Mouse (Mus musculus) frontal cortex, adult (tissue): Measurements from ENCODE around the gene Siglech.
"Not testable (repeated sequence)": the region's sequence is repeated elsewhere in the genome, so short reads cannot be mapped to it uniquely, and the experiment has no call there.

Experiments
- ATAC-seq: cut with Nextera tagmentation; 2 replicates; pipeline ENCODE4 v1.9.2; 2017; ENCODE audit warnings: mild to moderate bottlenecking, moderate library complexity, mixed read lengths; ENCODE audit not compliant: low TSS enrichment

The Siglech gene

DNA sequence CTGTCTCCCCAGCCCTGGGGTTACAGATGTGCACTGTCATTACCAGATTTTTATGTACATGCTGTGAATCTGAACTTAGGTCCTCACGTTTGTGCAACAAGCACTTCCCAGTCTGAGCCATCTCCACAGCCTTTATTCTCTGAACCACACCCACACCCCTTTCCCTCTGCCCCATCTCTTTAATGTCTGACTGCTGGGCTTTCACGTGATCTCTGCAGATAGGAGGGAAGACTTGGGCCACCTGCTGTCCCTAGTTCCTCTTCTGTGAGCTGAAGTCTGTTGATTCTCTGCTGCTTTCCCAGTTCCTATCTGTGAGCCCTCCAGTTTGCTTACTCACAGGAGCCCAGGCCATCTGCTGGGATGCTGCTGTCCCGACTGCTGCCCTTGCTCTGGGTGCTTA is at the start of gene Siglech:
TSS of gene Siglech (plus strand) at position 253 of the 400 bp plus-strand sequence.
- no peak for ATAC-seq

DNA sequence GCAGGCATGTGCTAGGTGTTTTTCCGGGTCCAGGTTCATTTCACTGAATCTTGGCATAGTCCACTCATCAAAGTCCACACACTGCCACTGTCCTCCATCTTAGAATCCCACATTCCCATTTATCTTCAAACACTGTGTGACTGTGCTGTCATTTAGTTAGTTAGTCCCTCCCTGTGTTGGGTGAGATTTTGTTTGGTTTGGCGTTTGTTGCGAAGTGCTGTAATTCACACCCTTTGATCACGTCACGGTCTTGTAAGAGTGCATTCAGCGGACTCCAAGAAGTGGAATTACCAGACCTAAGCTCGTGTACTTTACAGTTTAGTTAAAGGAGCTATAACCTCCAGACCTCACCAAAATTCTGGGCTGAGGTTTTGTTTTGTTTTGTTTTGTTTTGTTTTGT is 45.3 kb upstream of the Siglech start:
- ATAC-seq, result no peak

DNA sequence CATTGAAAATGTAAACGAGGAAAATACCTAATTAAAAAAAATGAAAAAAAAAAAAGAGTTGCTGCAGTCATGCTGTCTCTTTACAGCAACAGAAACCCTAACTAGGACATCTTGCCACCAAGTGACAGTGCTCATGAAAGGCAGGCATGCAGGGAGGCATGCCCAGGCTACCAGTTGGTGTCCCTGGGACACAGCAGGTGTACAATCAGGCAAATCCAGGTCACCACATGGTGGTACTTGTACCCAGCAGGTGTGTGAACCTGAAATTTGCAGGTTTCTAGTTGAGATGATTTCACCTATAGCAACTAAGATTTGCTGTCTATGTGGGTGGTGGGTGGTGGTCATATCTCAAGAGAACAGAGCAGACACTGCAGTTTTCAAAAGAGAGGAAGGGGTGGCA is 39.1 kb upstream of the Siglech start:
- ATAC-seq, result no peak

DNA sequence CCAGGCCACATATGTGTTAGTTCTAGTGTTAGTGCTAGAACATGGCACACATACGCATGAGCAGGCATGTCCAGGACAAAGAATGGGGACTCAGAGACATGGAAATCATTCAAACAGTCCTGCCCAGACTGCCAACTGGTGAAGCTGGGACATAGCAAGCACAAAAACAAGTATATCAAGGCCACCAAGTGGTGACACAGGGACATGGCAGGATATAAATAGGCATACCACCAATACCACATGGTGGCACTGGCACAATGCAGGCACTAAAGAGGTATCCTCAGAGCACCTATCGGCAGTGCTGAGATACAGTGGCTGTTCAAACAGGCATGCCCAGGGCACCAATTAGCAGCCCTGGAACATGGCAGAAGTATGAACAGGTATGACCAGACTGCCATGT is 33.5 kb upstream of the Siglech start:
- ATAC-seq, result no peak

DNA sequence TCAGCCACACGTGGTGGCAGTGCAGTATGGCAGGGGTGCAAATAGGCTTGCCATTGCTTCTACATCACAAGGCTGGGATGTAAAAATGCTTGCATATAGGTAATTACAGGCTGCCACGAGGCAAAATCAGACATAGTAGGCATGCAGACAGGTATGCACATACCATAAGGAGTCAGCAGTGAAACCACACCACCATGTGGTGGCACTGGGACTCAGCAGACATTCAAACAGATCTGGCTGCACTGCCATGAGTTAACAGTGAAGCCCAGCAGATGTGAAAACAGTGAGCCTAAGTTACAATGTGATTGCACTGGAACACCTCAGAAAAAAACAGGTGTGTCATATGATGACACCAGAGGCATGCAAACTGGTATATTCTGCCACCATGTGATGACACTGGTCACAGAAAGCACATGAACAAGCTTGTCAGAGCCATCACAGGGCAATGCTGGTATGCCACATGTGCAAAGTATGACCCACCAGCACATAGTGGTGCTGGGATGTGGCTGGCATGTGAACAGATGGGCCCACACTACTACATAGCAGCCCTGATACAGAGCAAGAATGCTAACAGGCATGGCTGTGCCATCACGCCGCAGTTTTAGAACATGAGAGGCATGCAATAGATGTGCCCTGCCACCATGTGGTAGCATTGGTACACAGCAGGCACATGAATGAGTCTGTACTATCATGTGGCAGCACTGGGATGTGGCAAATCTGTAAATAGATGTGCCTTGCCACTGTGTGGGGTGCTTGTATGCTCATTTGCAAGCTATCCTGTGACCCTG is 30.7 kb upstream of the Siglech start:
- peak; percentile 95 for ATAC-seq

DNA sequence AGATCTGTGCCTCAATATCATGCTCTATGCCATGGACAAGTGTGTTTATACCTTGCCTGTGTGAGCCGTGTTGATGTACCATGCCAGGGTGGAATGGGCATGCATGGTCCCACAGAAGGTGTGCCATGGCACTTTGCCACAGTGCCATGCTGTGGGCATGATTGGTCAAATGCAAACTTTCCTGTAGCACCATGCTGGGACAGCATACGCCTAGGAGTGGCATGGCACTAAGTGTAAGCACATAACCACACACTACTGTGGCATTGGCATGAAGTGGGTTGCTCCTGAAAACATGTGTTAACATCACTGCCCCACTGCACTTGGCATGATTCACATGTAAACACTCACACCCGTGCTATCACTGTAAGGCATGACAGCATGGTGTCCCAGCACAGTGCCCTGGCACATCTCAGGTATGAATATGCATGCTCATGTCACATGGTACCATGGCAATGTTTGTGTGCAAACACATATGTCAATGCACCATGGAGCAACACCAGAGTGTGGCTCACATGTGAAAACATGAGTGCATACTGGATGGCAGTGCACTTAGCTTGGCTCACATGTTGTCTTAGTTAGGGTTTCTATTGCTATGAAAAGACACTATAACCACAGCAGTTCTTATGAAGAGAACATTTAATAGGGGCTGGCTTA is 24.2 kb upstream of the Siglech start:
- no peak for ATAC-seq

DNA sequence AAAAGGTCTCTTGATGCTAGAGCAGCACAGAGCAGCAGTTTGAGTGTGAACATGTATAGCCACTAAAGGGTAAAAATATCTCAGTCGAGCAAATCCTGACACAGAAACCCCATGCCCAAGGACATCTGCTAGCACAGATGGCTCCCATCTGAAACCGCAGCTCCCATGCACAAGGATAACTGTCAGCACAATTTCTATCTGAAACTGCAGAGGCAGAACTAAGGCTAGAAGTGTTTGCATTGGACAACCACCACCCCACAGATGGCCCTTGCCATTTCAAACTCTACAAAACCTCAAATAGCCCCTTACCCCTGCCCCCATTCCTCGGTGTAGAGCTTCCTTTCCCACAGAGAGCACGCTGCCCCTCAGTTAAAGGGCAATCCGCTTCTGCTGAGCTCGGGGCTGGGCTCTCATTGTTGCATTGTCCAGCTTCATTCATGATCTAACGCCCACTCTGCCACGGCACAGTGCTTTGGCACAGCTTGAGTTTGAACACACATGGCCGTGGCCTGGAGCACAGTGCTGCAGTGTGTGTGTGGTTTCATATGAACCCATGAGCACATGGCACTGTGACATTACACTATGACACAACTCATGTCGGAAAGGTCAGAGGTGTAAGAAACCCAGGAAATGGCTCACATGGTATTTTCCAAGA is 23.3 kb upstream of the Siglech start:
- ATAC-seq, result peak; percentile 97

DNA sequence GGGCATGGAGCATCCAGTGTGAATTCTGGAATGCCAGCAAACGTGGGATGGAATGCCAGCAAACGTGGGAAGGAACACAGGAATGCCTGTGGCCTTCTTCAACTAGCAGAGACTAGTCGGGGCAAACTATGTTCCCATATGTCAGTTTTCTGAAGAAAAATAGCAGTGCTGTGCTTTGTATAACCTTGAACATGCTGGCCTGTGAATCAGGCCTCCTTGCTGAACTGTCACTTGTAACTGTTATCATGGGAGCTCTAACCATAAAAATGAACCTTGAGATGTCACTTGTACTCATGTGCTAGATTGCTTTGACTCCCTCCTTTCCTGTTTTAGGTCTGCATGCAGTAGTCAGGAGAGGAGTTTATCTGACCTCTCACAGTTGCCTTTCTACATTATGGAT is 17.1 kb upstream of the Siglech start:
- ATAC-seq, result no peak

DNA sequence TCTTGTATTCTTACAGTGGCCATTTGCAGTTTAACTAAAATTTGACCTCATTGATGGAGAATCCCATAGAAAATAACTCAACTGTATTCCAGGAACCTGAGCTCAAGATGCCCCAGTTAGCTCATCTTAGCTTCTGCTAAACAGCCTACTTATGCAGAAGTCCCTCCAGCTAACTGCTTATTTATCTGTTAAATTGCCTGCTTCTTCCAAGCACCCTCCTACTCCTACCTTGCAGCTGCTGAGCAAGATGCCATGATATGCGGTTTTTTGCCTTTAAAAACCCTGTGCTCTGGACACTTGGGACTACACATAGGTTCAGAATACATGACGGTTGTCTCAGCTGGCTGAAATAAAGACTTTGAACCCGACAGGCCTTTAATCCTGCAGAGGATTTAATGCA is 8.6 kb upstream of the Siglech start:
- ATAC-seq, result peak; percentile 99

DNA sequence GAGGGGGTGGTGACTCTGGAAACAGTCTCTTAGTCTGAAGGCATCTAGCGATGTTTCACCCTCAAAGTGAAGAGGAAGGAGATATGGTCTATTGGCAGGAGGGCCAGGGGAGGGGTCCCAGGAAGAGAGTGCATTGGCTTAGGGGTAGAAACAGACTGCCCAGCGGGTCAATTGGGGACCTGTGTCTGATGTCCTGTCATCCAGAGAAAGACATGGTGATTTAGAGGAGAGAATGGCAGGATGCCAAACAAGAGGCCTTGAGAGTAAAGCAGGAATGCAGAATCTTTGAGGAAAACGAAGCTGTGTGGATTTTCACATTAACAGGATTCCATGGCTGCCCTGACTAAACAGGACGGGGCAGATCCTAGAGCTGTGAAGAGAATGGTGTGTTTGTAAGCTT is 12.0 kb downstream of the Siglech start:
- no peak for ATAC-seq

DNA sequence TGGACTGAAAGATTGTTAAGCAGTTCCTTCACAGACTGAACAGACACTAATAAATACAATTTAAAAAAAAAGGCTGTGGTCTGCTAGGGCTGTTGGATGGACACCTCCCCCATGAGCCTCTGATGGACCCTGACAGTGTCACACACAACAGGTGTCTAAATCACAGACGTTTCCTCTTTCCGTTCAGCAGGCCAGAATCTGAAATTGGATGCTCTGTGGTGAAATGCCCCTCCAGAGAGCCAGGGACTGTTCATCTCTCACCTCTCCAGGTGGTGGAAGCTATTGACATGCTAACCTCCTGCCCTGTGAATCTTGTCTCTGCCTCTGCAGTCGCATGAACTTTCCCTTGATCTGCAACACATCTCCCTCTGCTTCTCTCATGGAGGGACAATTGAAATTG is 14.5 kb downstream of the Siglech start:
- ATAC-seq, result no peak

DNA sequence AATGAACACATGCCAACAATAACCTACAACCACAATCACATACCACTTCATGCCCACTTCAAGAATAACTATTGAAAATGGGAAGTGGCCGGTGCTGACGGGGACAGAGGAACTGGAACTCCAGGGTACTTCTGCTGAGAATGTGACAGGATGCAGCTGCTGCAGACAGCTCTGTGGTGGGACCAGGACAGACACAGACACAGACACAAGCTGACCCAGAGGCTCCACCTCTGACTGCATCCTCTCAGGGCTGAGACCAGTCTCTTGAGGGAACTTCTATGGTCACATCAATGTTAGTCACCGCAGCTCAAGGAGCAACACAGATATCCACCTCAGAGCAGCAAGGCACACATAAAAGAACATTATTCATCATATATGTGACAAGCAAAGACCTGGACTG is 16.6 kb downstream of the Siglech start:
- ATAC-seq, result peak; percentile 55; the same call in 1 of the 2 replicates

DNA sequence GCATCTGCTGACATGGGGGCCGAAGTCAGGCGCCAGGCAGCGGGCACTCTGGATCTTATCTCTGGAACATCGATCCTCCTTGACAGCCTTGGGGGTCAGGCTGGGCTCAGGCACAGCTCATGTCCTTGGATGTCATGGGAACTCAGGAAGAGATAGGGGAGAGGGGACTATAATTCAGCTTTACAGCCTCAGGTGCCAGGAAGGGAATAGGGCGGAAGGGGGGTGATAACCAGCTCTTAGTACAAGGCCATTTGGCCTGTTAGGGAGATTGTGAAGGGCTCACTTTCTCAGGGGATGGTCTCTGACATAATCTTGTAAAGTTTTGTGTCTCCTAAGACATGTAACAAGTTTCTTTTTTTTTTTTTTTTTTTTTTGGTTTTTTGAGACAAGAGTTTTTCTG is 22.6 kb downstream of the Siglech start:
- ATAC-seq, result not testable (repeated sequence)

DNA sequence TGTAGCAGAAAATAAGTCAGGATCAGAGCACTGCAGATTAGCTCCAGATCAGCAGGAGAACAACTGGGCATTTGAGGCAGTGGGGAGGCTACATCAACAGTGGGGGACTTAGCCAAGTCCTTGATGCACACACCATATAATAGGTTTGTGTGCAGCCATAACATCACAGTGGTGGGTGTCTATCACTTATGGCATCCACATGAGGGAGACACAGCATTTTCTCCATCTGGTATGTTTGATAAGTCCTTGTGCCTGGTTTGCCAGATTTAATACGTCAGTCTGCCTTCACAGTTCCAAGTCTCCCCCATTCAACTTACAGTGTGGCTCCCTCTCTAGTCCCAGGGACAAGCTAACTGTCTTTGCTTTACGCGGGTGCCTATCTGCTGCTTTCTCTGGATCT is 24.3 kb downstream of the Siglech start:
- ATAC-seq, result peak; percentile 75

DNA sequence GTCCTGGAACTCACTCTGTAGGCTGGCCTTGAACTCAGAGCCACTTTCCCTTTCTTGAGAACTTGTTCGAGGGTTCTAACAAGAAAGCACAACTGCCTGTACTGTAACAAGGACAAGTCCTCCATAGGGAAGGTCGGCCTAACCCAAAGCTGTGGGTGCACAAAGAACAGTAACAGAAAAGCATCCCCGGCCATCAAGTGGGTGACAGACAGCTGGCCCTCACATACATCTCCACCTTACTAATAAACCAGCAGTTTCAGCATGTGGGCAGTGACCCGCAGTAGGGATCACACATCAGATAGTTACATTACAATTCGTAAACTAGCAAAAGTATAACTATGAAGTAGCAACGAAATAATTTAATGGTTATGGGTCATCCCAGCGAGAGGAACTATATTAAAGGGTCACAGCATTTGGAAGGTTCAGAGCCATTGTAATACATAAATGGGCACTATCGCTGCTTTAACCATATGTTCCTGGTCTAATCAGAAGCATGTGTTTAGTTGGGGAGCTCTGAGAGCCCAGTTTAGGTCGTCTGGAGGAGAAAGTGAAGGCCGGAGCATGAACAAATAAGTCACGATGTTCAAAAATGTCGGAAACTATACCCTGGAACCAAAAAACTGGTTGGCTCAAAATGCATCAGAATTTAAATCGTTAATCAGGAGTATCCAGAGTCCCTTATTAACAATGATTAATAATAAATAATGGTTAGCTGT is 25.4 kb downstream of the Siglech start:
- 0 out of 2 replicates have a peak, but pooled peaks have one; percentile 10 for ATAC-seq

DNA sequence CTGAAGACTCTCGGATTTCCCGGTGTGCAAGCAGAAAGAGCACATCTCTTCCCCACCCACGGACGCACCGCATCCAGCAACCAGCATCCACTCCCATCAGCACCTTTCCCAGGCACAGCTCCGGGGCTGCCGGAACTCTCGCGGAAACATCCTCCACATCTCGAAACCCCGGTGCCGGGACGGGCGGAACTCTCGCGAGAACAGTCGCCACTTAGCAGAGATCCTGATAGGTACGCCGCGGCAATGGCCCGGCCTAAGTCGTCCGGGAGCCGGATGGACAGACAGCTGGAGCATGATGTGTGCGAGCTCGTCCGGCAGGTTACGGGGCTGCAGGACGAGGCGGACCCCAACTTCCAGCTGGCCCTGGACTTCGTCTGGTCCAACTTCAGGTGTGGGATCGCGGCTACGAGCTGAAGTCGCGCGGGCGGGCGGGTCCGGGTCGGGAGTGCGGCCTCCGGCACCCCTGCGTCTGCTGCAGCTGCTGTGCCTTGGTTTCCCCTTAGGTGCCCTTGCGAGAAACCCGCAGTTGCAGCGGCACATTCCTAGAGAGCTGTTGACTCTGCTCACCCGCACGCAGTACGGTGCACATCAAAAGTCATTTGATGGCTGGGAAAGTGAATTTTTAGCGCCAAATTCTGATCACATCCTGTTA is 26.1 kb downstream of the Siglech start, which contains the start of gene Tubgcp5:
TSS of gene Tubgcp5 (plus strand) at position 203 of the 652 bp plus-strand sequence.
- peak; percentile 98 for ATAC-seq

DNA sequence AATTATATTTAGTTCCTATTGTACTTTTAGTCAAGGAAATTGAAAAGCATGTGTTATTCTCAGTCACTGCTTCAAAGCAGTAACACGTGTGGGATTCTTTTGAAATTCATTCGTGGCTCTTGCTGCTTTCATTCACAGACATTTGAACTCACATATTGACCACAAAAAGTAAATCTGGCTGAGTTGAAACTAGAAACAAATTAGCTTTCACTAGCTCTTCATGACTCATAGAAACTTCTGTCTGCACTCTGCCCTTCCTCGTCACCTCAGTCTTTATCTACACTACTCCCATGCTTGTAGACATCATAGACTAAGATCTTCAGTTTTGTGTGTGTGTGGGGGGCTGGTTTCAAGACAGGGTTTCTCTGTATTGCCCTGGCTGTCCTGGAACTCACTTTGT is 32.0 kb downstream of the Siglech start:
- no peak for ATAC-seq

DNA sequence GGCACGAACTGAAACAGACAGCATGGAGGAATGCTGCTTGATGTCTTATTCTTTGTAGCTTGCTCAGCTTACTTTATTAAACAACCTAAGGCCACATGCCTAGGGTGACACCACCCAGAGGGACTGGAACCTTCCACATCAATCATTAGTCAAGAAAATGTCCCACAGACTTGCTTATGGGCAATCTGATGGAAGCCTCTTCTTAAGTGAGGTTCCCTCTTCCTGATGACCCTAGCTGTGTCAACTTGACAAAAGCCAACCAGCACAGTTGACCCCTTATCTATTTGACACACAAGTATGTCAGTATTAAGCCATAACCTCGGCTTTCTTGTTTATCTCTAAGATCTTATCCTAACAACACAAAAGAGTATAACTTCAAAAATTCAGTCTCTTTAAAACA is 42.0 kb downstream of the Siglech start:
- no peak for ATAC-seq

DNA sequence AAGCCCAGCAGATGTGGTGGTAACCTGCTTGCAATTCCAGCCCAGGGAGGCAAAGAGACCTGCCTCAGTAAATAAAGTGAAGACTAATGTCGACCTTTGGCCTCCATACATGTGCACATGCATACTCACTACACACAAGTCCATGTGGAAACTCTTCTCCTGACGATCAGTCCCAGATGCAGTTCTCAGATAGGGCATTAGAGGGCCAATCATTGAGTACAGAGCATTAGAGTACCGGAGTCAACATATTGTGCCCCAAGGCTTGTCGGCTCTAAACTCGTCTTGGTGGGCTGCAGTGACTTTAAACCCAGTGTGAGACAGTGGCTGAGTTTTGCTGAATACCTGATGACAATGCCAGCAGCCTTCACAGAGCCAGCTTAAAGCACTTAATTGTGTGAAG is 56.5 kb downstream of the Siglech start:
- no peak for ATAC-seq

DNA sequence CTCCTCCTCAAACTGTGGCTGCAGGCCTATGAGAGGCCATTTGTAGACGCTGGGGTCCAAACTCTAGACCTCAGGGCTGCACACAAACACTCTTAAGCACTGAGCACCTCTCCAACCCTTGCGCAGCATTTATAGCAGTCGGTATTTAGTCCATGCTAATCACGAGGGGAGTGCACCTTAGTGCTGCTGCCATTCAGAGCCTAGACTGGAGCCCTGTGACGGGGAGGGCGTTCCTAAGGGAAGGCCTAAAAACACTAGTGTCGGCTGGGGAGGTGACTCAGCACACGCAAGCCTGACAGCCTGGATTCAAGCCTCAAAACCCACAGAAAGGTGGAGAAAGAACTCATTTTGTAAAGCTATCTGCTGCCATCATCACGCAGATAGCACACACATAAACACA is 59.6 kb downstream of the Siglech start:
- no peak; the same call in 1 of the 2 replicates for ATAC-seq
